In genomic region chr10:24603035-24603434, GRCm38 (mm10) we compare ENCODE assay signal across 17 mouse cellular contexts. TPM values are rescaled to one million over a fixed set of nuclear protein-coding genes. Genes with fewer than 3 reads are reported as not detected.
"Had no signal": no experiment of that assay in that cellular context is flagged by ENCODE, and none has a peak within 500 bp of the region (broad histone marks: within the 10 kb centered on the region; RNA-seq: fewer than 3 reads in every experiment).

No protein-coding gene starts in this region.

- H3K4me3 ChIP-seq: neural tube, embryonic 13.5 days; neural tube, embryonic 15.5 days; stomach, embryonic 15.5 days had no signal

- H3K27ac ChIP-seq: neural tube, embryonic 13.5 days; neural tube, embryonic 15.5 days; stomach, embryonic 15.5 days; stomach, postnatal 0 days had no signal

- H3K36me3 ChIP-seq: neural tube, embryonic 13.5 days; neural tube, embryonic 15.5 days; stomach, embryonic 15.5 days had no signal

- DNase-seq: retina, postnatal 1 day; right cerebral cortex, adult 18-20 months; right cerebral cortex, postnatal 14 days; right cerebral cortex, postnatal 25 days; right cerebral cortex, postnatal 4 days; spleen, adult 18-20 months; thymus, adult 18-20 months; thymus, adult 2 months; thymus, postnatal 14 days; thymus, postnatal 25 days; thymus, postnatal 36 days; thymus, postnatal 4 days had no signal

- H3K4me1 ChIP-seq: neural tube, embryonic 13.5 days; neural tube, embryonic 15.5 days; stomach, embryonic 15.5 days had no signal

- H3K4me2 ChIP-seq: neural tube, embryonic 13.5 days; neural tube, embryonic 15.5 days; stomach, embryonic 15.5 days had no signal

- H3K27me3 ChIP-seq: neural tube, embryonic 13.5 days; neural tube, embryonic 15.5 days; stomach, embryonic 15.5 days had no signal

RNA-seq across cellular contexts. Expression of gene Ccn2, which starts 7.8 kb away (rescaled TPM):
- total RNA-seq: neutrophil, adult 5-6 weeks had no signal
